Mouse (Mus musculus) adrenal gland, adult 8-10 months (tissue): ENCODE measurements around the gene Agrp. TPM values are rescaled to one million over a fixed set of nuclear protein-coding genes. Genes with fewer than 3 reads are reported as not detected.
A peak's percentile ranks its signal among the peaks of the same experiment; 100 is the strongest.

Experiments used
- DNase-seq: peaks from one replicate; pipeline ENCODE4 v3.0.0; 2022
- total RNA-seq, 4 experiments: library from RNA; stranded (reverse); gene quantifications; 2 replicates each; pipeline ENCODE4 v1.2.4; 2022

Agrp gene
- 10 to 100 TPM in 1 of 4 experiments, 1 to 10 TPM in 2, under 1 TPM in 1; 0.97 to 11.6 (median 4.2) TPM for total RNA-seq

DNA sequence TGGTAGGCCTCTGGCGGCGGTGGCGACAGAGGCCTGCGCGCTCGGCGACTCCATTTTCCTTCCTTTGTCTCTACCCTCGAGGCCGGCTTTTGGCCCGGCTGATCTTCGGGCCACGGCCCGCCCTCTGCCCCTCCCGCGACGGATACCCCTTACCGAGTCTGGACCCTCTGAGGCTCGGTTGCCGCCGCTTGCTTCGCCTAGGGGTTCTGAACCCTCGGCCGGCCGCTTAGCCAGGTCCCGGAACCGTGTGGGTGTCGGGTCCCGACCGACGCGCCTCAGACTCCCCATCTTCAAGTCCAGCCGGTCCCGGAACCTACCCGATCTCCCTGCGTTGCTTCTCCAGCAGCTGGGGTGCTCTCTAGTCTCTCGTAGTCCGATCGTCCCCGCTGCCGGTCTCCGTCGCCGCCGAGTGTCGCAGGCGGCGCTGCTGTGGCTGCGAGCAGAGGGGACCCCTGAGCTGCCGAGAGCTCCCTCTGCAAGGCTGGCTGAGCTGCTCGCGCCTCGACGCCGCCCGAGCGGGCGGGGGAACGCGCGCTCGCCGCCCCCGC lies at the start of gene Agrp:
Agrp (minus strand) TSS at position 431 of the 548 bp plus-strand sequence.
- peak; percentile 51 for DNase-seq

DNA sequence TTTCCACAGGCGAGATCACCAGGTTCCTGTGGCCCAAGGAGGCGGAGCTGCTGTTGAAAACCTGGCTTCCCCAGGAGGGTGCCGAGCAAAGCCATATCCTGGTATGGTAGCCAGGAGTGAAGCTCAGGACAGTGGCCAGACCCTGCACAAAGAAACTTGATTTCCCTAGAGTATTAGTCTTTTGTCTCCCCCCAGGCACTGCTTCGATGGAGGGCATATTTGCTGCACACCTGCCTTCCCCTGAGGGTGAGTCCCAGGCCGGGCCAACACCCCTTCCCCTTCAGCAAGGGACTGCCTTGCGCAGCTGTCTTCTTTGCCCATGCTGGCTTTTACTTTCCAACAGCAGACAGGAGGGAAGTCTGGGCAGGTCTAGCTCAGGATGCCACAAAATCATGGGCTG lies 49.4 kb upstream of the Agrp start:
- no peak for DNase-seq

DNA sequence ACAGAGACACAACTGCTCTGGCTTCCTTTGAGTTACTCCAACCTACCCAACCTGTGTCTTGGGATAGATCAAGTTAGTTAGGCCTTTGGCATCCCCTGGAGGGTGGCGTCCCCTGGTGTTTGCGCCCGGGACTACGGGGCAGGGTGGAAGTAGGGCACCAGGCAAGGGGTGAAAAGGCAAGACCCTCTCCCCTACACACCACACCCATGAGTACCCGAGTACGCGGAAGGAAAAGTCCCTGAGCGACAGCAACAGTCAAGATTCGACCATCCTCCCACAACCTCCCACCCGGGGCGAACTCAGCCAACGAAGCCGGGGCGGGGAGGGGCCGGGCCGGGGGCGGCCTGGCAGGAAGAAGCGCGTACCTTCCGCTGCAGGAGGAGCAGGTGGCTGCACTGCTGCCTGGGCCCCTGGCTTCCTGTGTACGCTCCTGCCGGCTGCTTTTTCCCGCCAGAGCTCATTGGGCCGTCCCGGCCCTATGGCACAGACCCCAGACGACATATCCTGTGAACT lies 48.7 kb upstream of the Agrp start, which contains the start of gene Carmil2:
Carmil2 (plus strand) TSS at position 479 of the 513 bp plus-strand sequence.
- DNase-seq, result no peak

DNA sequence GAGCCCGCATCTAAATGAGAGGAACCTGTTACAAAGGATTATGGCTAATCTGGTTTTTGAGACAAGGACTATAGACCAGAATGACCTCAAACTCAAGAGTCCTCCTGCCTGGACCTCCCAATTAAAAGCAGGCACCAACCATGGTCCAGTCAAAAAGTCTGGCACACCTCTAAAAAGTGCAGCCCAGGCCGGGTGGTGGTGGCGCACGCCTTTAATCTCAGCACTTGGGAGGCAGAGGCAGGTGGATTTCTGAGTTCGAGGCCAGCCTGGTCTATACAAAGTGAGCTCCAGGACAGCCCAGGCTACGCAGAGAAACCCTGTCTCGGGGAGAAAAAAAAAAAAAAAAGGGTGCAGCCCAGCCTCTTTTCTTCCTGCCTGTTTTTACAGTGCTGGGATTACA lies 48.1 kb upstream of the Agrp start:
- no peak for DNase-seq

DNA sequence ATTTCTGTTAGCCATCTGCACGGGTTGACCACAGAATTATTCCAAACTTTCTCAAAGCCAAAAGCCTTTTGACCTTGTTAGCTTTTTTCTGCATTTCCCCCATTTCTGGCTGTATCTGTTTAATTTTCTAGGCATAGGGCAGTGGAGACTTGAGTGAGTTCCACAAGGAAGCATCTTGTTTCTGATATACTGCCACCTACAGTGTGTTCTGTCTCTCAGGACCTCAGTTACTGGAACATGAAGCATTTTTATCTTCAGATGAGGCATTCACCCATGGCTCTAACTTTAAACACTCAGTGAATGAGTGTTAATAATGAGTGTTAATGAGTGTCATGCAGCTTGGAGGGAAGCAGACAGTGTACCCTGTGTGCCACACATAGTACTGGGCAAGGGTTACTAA lies 40.7 kb upstream of the Agrp start:
- no peak for DNase-seq

DNA sequence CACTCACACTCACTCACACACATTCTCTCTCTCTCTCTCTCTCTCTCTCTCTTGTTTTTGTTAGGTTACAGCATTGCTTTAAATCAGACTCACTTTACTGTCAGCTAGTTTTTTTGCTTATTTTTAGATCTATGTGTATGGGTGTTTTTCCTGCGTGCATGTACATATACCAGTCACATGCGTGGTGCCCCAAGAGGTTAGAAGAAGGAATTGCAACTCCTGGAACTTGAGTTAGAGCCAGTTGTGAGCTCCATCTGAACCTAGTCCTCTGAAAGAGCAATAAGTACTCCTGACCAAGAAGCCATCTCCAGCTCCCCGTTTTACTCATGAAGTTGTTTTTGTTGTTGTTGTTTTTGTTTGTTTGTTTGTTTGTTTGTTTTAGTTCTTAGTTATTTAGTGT lies 24.0 kb upstream of the Agrp start:
- no peak for DNase-seq

DNA sequence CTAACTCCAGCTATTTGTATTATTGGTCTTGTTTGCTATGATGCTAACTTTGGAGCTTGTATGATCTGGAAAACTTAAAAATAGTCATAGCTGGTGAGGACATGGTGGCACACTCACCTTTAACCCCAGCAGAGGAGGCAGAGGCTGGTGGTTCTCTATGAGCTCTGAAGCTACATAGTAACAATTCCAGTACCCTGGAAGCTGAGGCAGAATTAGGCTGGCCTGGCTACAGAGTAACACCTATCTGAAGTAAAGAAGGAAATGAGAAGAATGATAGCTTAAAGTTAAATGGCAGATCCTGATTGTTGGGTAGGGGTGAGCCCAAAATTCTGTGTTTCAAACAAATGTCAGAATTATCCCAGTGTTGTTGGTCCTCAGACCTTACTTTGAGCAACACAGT lies 20.4 kb upstream of the Agrp start:
- no peak for DNase-seq

DNA sequence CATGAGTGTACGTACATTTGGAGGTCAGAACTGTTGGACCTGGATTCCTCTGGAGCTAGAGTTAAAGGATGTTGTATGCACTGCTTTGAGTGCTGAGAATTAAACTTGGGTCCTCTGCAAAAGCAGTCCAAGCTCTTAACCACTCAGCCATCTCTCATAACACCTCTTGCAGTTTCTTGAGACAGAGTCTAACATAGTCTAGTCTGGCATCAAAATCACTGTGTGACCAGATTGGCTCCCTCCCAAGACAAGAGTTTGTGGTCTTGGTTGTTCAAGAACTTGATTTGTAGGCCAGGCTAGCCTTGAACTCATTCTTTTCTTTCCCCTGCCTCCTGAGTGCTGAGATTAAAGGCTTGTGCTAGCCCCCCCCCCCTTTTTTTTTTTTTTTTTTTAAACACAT lies 11.7 kb upstream of the Agrp start:
- DNase-seq, result no peak

DNA sequence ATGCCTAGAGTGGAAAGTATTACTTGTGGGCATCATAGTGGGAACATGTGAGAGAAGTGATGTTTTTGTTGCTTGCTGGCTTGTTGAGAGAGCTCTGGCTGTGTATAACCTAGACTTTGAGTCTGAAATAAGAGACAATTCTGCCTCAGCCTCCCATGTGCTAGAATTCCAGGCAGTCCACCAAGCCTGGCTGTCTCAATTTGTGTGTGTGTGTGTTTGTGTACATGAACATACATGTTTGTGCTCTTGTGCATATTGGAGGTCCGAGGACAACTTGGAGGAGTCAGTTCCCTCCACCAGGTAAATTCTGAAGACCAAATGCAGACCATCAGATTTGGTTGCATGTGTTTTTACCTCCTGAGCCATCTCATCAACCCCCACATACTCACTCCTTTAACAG lies 8.0 kb upstream of the Agrp start:
- DNase-seq, result no peak

DNA sequence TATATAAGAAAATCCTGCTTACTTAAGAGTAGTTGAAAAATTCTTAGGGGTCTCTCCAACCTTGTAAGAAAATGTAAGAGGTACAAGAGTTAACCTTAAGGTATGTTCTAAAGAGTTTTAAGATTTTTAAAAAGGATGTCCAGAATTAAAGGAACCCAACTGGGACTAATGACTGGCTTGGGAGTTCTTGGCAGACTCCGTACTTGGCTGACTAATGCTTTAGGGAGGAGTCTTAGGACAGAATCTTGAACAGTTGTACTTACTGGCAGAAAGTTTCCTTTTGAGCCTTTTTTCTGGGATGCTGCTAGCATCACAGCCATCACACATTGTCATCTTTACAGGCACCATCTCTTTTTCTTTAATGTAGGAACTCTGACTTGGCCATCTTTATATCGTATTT lies 3.3 kb upstream of the Agrp start:
- no peak for DNase-seq

DNA sequence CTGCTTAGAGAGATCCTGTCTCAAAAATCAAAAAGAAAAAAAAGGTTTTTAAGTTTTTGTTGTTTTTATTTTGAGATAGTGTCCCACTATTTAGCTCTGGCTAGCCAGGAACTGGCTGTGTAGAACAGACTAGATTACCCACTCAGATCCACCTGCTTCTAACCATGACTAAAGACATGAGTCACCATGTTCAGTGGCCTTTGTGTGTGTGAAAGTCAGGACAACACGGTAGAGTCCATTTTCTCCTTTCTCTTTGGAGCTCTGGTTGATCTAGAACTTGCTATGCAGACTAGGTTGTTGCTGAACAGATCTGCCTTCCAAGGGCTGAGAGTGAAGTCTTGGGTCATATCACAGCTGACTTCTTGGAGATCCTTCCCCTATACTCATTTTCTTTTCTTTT lies 2.6 kb upstream of the Agrp start:
- DNase-seq, result no peak

DNA sequence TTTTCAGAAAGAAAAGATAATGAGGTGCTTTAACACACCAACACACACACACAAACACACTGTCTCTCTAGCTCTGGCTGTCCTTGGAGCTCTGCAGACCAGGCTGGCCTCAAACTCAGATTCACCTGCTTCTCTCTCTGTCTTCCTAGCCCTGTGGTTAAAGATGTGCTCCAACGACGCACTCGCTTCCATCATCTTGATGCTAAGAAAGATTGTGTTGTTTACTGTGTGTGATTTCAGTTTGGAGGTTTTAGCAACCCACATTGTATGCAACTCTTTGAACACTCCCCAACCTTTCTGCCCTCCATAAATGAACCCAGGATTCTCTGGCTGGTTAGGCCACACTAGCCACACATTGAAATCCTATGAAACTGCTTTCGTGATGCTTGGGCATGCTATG lies 1.3 kb upstream of the Agrp start:
- no peak for DNase-seq

DNA sequence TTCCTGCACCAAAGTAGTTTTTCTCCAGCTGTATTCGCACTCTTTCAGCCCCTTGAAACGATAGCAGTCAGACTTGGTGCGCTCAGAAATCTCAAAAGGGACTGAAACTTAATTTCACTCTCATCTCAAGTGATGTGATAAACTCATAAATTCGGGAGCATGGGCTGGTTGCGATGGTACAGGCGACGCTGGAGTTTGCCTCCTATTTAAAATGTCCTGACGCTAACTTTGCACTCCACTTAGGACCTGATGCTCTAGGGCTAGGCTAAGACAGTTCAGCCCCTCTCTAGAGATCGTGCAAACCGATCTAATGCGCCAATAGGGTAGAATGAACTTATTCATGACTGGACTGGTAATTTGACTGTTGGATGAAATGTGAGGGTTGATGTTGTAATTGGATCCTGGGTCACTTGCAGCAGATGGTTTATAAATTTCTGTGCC lies 428 bp upstream of the Agrp start:
- no peak for DNase-seq

DNA sequence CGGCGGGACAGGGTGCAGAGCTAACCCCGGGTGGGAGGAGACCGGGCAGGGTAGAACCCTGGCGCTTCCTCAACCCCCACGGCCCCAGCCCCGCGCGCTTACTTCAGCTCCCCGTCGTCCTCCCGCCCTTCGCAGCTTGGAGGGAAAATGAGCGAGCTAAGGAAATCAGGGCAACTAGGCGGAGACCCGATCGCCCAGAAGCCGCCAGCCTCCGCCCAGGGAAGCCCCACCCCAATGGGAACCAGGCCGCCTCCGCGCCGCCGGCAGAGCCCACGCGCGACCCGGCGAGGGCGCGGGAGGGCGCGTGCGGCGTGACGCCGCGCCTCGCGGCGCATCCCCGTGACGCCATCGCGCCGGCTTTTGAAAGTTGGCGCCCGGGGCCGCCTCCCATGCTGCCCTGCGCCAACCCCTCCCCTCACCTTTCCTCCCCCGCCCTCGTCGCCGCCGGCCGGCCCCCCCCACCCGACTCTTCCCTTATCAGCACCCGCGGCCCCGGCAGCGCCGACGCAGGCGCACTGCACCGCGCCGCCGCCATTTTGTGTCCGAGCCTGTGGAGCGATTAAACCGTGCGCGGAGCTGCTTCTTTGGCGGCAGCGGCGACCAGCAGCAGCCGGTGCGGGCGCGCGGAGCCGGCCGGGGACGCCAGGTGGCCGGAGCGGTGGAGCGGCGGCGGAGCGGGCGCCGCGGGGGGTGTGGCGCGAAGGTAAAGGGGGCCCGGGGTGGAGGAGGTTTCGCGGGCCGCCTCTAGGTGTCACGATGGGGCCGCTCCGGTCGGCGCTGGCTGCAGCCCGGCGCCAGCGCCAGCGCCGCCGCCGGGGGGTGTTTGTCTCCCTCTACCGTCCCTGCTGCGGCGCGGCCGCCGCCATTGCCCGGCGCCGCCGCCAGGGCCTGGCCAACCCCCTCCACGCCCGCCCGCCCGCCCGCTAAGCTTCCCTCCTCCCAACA lies 903 bp downstream of the Agrp start, which contains the start of gene Ctcf:
Ctcf (plus strand) TSS at position 551 of the 945 bp plus-strand sequence.
- DNase-seq, result peak; percentile 83

DNA sequence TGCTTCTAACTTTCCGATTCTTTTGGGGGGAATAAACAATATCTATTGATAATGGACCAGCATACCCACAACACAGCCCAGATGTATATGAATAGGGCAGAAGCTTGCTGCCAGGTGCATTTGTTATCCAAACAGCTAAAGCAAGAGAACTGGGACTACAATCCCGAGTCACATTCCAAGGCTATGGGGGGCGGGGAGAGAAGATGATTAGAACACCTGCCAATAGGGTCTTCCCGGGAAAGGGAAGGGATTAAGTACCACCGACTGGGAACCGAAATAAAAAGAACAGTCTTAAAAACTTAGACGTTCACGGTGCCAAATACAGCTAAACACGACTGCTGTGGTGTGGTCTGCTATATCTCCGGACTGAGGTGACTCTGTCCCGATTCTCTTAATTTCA lies 1.7 kb downstream of the Agrp start:
- no peak for DNase-seq

DNA sequence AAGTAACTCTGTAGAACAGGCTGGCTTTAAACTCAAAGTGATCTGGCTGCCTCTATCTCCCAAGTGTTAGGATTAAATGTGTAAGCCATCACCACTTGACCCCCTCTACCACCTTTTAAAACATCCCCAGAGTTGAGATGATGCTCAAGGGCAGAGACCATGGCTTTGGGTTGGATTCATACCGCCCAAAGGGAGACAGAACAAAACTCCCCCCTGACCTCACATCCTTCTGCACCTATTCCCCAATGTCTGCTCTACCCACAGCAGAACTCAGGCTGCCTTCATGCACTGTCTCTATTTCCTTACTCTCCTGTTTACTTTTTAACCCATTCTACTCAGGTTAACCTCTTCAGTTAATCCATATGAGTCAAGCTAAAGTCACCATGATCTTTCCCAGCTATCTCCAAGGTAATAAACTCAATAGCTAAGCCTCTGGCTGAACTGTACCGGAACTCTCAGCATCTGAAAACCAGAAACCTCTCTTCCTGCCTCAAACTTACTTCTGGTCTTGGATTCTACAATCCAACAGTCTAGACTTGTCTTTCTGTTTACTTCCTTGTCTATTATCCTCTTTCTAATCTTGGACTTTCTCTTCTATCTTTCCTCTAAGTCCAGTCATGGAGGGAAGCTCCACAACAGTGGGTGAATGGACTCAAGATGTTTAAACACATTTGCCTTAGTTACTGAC lies 2.3 kb downstream of the Agrp start:
- no peak for DNase-seq

DNA sequence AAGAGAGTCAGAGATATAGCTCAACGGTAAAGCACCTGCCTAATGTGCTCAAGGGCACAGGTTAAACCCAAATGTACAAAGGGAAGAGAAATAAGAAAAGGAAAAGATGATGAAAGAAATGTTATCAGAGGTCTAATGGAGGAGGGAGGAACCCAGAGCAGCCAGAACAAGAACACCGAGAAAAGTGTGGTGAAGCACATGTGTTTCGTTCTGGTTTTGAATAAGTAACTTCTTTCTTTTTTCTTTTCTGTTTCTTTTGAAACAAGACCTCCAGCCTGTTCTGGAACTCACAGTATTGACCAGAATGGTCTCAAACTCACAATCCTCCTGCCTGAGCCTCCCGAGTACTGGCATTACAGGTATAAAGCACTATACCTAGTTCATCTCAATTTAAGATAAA lies 7.9 kb downstream of the Agrp start:
- no peak for DNase-seq

DNA sequence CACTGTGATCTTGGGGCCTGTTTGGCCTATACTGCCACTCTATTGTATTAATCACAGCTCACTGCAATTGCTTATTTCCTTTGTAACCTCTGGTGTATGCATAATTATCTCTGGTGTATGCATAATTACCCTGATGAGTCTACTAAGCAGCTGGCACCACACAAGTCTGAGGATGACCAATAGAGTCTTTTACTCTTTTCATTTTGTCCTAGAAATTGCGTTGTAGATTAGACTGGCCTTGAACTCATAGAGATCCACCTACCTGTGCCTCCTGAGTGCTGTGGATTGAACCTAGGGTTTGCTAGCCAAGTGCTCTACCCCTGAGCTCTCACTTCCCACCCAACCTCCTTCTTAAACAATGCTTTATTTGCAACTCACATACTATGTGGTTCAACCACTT lies 11.1 kb downstream of the Agrp start:
- no peak for DNase-seq

DNA sequence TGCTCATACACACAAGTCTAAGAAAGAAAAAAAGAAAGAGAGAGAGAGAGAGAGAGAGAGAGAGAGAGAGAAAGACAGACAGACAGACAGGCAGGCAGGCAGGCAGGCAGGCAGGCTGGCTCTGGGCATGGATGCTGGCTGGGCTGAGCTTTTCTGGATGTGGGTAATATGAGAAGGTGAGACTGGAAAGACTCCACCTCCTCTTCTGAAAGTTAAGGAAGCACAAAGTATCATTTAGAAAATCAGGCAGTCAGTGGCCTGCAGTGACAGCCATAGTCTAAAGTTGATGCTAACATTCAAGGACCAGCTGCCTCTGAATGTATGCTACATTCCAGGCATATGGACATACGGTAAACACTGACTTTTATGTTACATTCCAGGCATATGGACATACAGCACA lies 12.4 kb downstream of the Agrp start:
- DNase-seq, result no peak

DNA sequence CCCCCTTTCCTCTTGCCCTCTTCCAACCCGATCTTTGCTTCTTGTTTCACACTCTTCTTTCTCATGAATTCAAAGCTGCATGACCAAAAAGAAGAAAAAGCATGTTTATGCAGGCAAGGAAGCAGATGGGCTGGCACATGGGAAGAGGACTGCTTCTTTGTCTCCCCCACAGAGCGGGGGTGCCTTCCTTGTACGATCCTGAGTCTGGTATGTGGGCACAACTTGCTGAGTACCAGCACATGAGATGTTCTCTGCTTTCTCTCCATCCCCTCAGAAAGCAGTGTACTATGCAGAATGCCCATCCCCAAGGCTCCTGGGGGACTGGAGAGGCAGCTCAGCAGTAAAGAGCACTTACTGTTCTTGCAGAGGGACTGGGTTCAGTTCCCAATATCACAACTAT lies 12.8 kb downstream of the Agrp start:
- DNase-seq, result no peak

DNA sequence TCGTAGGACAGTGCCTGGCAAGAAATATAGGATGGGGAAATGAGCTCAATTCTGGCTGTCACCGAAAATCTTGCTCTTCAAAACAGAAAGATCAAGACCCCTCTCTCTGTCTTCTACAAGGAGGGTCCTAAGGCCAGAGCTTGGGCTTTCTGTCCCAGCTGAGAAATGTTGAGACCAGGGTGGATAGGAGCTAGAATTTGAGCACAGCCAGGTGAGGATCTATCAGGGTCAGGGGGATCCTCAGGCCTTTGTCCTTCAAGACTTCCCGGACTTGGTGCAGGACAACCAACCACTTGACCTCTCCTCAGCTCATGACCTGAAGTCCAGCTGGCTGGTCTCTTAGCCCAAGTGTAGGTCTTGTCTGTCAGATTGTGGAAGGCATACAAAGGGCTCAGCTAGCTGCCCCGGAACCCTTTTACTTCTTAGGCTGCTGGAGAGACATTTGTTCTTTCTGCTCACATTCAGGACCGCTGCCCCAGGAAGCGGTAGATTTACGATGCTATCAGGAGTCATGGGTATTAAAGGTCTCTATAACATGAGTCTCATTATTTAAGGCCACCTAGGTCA lies 13.4 kb downstream of the Agrp start:
- DNase-seq, result no peak

DNA sequence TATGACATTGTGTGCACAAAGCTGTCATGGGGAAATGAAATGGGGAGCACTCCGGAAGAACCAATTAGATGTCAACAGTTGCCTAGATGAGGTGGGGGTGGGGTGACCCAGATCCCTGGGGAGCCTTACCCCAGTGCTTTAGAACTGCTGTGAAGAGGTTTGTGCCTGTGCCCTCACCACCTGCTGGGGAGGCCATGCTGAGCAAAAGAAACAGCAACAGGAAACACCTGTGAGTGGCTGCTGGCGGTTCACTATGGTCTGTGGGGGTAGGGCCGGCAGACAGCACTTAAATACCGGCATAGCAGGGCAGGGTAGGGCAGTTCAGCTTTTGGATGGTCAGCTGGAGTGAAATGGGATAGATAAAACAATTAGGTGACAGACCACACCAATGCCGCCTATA lies 14.1 kb downstream of the Agrp start:
- no peak for DNase-seq

DNA sequence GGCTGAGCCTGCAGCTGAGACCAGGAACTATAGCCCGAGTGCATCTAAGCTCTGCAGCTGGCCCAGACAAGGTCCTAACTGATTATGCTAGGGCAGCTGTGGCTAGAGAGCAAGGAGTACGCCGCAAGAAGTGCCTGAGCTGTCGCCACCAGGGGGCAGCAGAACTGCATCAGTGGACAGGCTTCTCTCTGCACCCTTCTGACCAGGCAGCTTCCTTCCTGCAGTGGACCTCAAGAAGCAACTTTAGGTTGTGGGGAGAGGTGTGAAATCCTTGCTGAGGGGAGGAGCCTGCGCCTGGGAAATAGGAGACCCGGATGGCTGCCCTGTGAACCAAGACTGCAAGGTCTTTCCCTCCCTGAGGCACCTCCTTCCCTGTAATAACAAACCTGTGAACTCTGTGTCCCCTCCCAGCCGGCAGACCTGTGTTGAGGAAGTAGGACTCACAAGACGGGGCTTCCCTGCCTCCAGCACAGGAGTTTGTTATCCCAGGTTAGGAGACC lies 14.7 kb downstream of the Agrp start:
- DNase-seq, result peak; percentile 82
